Mouse (Mus musculus) gastrocnemius, postnatal 4 days (tissue): ENCODE measurements around the gene Hs6st1. TPM values are rescaled to one million over a fixed set of nuclear protein-coding genes. Genes with fewer than 3 reads are reported as not detected.
"Not testable (repeated sequence)": the region's sequence is repeated elsewhere in the genome, so short reads cannot be mapped to it uniquely, and the experiment has no call there.

ENCODE experiments used
- DNase-seq, 2 experiments: peaks; one replicate each; pipeline ENCODE4 v3.0.0; 2021 to 2022; ENCODE audit warnings: low spot score in 2 of 2, mixed read lengths in 2 of 2
- long read RNA-seq, 2 experiments: library from polyadenylated mRNA; stranded (forward); transcript quantifications; one replicate each; pipeline ENCODE4 v2.0.0; 2021
- total RNA-seq, 2 experiments: library from RNA; stranded (reverse); gene quantifications; 2 replicates each; pipeline ENCODE4 v1.2.3; 2021

Gene Hs6st1
- 10 to 100 TPM; 39.7 to 40.5 TPM for total RNA-seq
- long read RNA-seq, experiment 1, transcript Hs6st1-202 (1 exons, 3,291 nt): minor isoform, 24 of 57 reads
- long read RNA-seq, experiment 1, transcript Hs6st1-201 (2 exons, 3,719 nt): major isoform, 31 of 57 reads
- long read RNA-seq, experiment 1, partial matches to known transcripts: 0 of 57 reads
- long read RNA-seq, experiment 1, other reads (novel, unspliced or antisense): 2 of 57 reads
- long read RNA-seq, experiment 2, transcript Hs6st1-202 (1 exons, 3,291 nt): minor isoform, 22 of 52 reads
- long read RNA-seq, experiment 2, transcript Hs6st1-201 (2 exons, 3,719 nt): major isoform, 26 of 52 reads
- long read RNA-seq, experiment 2, partial matches to known transcripts: 0 of 52 reads
- long read RNA-seq, experiment 2, other reads (novel, unspliced or antisense): 4 of 52 reads

GRCm38 (mm10) chr1:36068076-36068475 lies at the start of gene Hs6st1:
Gene Hs6st1 (plus strand): TSS chr1:36068400.
- peak; percentile 96 for DNase-seq

- DNase-seq: no peak
Measured at GRCm38 (mm10) chr1:36018617-36019016, 49.6 kb upstream of the Hs6st1 start.

GRCm38 (mm10) chr1:36019161-36019560 lies 49.0 kb upstream of the Hs6st1 start:
- no peak for DNase-seq

GRCm38 (mm10) chr1:36020315-36020714 lies 47.9 kb upstream of the Hs6st1 start:
- DNase-seq: no peak

- DNase-seq: peak; percentile 68 to 86
Measured at GRCm38 (mm10) chr1:36030421-36030821, 37.8 kb upstream of the Hs6st1 start.

- DNase-seq: no peak
Measured at GRCm38 (mm10) chr1:36038769-36039168, 29.4 kb upstream of the Hs6st1 start.

GRCm38 (mm10) chr1:36042072-36042471 lies 26.1 kb upstream of the Hs6st1 start:
- DNase-seq: no peak

- not testable (repeated sequence) for DNase-seq
Measured at GRCm38 (mm10) chr1:36043793-36044192, 24.4 kb upstream of the Hs6st1 start.

GRCm38 (mm10) chr1:36044288-36044687 lies 23.9 kb upstream of the Hs6st1 start:
- DNase-seq: no peak

- peak in 1 of 2 experiments; percentile 11 for DNase-seq
Measured at GRCm38 (mm10) chr1:36052672-36053071, 15.5 kb upstream of the Hs6st1 start.

GRCm38 (mm10) chr1:36053566-36053965 lies 14.6 kb upstream of the Hs6st1 start:
- DNase-seq: no peak

- DNase-seq: no peak
Measured at GRCm38 (mm10) chr1:36054182-36054966, 13.8 kb upstream of the Hs6st1 start.

- peak in 1 of 2 experiments; percentile 9 for DNase-seq
Measured at GRCm38 (mm10) chr1:36054967-36055357, 13.2 kb upstream of the Hs6st1 start.

GRCm38 (mm10) chr1:36059351-36059750 lies 8.8 kb upstream of the Hs6st1 start:
- peak in 1 of 2 experiments; percentile 10 for DNase-seq

GRCm38 (mm10) chr1:36059959-36060953 lies 7.9 kb upstream of the Hs6st1 start:
- peak in 1 of 2 experiments; percentile 10 for DNase-seq

- peak in 1 of 2 experiments; percentile 10 for DNase-seq
Measured at GRCm38 (mm10) chr1:36061211-36061915, 6.8 kb upstream of the Hs6st1 start.

- DNase-seq: peak in 1 of 2 experiments; percentile 9
Measured at GRCm38 (mm10) chr1:36062088-36062805, 6.0 kb upstream of the Hs6st1 start.

GRCm38 (mm10) chr1:36062826-36063640 lies 5.2 kb upstream of the Hs6st1 start:
- DNase-seq: peak; percentile 6 to 14

- peak; percentile 5 to 10 for DNase-seq
Measured at GRCm38 (mm10) chr1:36063641-36063955, 4.6 kb upstream of the Hs6st1 start.
